Mouse (Mus musculus): ENCODE results near the gene Ndufb3. TPM values are rescaled to one million over a fixed set of nuclear protein-coding genes. Genes with fewer than 3 reads are reported as not detected.

Ndufb3 gene
- polyA plus RNA-seq, 1 experiment: 197 TPM

DNA sequence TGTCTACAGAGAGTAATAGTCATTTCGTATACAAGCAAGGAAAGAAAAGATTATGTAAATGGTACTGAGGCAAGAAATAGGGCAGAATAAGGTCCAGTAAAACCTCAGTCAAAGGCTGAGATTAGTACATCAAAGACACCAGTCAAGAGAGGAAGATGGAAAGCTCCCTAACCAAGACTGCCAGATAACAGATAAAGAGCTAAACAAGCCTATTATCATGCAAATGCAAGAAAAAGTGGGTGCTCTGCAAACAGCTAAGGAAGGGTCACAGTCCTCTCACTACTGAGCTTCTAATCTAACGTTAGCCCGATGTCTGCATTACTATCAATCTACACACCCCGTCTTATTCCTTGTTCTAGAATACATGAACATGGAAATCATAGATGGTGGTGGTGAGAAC, 15.7 kb upstream of the Ndufb3 start:
- 69% methylated on average over 4 of the region's 4 CpGs for WGBS
- Histone ChIP-seq H3K4me3 (ENCODE audit: insufficient read depth, low read depth, low read length) (no peak overlapping the region), H3K36me3 (ENCODE audit: control insufficient read depth, insufficient read depth, low read length) (no peaks in the 10 kb centered on the region), H3K4me1 (ENCODE audit: control insufficient read depth, insufficient read depth, low read length) (peaks cover 2% of the 10 kb centered on the region; the same call in 1 of the 2 replicates), H3K27ac (ENCODE audit: insufficient read depth, low read depth, low read length) (no peak overlapping the region), H3K27me3 (replicated peaks; ENCODE audit: control insufficient read depth, insufficient read depth, low read length) (no peaks in the 10 kb centered on the region)
- no peak for DNase-seq
- TF ChIP-seq POLR2A (IDR thresholded peaks at IDR 0.05; ENCODE audit: low read depth, low read length) (no peak), CTCF (conservative IDR thresholded peaks at IDR 0.05; ENCODE audit: insufficient read depth, insufficient read length, low read depth, low read length) (no peak)

DNA sequence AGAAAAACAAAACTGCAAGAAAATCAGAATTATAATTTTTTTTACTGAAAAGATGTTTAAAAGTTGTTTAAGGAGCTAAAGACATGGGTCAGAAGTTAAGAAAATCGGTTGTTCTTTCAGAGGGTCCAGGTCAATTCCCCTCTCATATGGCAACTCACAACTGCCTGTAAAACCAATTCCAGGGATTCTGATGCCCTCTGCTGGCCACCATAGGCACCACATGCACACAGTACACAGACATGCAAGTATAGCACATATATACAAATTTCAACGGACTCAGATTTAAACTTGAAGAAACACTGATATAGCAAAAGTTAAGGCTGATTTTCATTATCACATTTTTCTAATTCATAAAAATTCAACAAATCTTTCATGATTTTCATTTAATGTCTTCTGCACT, 7.0 kb upstream of the Ndufb3 start:
- peak; percentile 56 for DNase-seq
- H3K27ac ChIP-seq (ENCODE audit: insufficient read depth, low read depth, low read length): no peak overlapping the region
- H3K4me3 ChIP-seq (ENCODE audit: insufficient read depth, low read depth, low read length): no peak overlapping the region
- 0 out of 2 replicates have a peak, but pooled peaks cover 3% of the 10 kb centered on the region for H3K4me1 ChIP-seq (ENCODE audit: control insufficient read depth, insufficient read depth, low read length)
- H3K27me3 ChIP-seq (replicated peaks; ENCODE audit: control insufficient read depth, insufficient read depth, low read length): no peaks in the 10 kb centered on the region
- WGBS: 81% methylated on average over 2 of the region's 2 CpGs
- TF ChIP-seq POLR2A (IDR thresholded peaks at IDR 0.05; ENCODE audit: low read depth, low read length) (no peak), CTCF (conservative IDR thresholded peaks at IDR 0.05; ENCODE audit: insufficient read depth, insufficient read length, low read depth, low read length) (peak; percentile 62)
- H3K36me3 ChIP-seq (ENCODE audit: control insufficient read depth, insufficient read depth, low read length): no peaks in the 10 kb centered on the region

DNA sequence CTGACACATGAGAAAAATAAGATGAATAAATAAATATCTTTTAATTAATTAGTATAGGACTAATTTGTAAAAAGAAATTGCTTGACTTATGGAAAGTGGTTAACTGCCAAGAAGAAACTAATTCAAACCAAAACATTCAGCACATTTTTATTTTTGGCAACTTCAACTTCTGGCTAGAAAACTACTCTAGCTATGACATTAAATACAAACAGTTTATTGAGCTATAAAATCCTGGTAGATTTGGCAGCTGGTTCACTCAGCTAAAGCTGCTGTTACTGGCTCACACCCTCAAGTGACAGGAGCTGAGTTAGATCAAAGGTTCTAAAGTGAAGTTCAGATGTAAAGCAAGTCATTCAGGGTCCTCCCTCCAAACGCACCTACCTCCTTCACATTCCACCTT, 3.6 kb upstream of the Ndufb3 start:
- H3K4me1 ChIP-seq (ENCODE audit: control insufficient read depth, insufficient read depth, low read length): no peaks in the 10 kb centered on the region; the same call in 1 of the 2 replicates
- DNase-seq: no peak
- H3K27me3 ChIP-seq (replicated peaks; ENCODE audit: control insufficient read depth, insufficient read depth, low read length): no peaks in the 10 kb centered on the region
- H3K36me3 ChIP-seq (ENCODE audit: control insufficient read depth, insufficient read depth, low read length): no peaks in the 10 kb centered on the region
- TF ChIP-seq CTCF (conservative IDR thresholded peaks at IDR 0.05; ENCODE audit: insufficient read depth, insufficient read length, low read depth, low read length): no peak
- no peak for TF ChIP-seq POLR2A (IDR thresholded peaks at IDR 0.05; ENCODE audit: low read depth, low read length)
- H3K4me3 ChIP-seq (ENCODE audit: insufficient read depth, low read depth, low read length): no peak overlapping the region
- 37% methylated on average over 1 of the region's 1 CpGs for WGBS
- no peak overlapping the region for H3K27ac ChIP-seq (ENCODE audit: insufficient read depth, low read depth, low read length)

DNA sequence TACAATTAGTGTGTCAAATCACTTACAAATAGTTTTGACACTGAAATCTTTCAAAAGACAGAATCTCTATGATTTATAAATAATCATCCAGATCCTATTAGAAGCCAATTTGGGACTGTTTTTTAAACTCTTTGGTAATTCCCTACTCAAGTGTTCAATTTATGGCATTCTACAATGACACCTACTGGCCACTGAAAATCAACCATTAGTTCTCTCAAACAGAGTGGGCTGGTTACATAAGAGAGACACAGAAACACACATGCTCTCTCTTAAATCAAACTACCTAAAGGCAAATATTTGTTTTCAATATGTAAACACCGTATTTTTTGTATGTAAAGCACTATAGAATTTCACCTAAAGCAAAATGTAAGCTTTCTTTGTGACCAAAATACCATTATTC, 1.9 kb upstream of the Ndufb3 start:
- 70% methylated on average over 1 of the region's 1 CpGs for WGBS
- H3K27me3 ChIP-seq (replicated peaks; ENCODE audit: control insufficient read depth, insufficient read depth, low read length): no peaks in the 10 kb centered on the region
- no peak overlapping the region for H3K27ac ChIP-seq (ENCODE audit: insufficient read depth, low read depth, low read length)
- peak; percentile 58 for DNase-seq
- no peak overlapping the region for H3K4me3 ChIP-seq (ENCODE audit: insufficient read depth, low read depth, low read length)
- H3K36me3 ChIP-seq (ENCODE audit: control insufficient read depth, insufficient read depth, low read length): no peaks in the 10 kb centered on the region
- no peaks in the 10 kb centered on the region; the same call in 1 of the 2 replicates for H3K4me1 ChIP-seq (ENCODE audit: control insufficient read depth, insufficient read depth, low read length)
- TF ChIP-seq CTCF (conservative IDR thresholded peaks at IDR 0.05; ENCODE audit: insufficient read depth, insufficient read length, low read depth, low read length) (no peak), POLR2A (IDR thresholded peaks at IDR 0.05; ENCODE audit: low read depth, low read length) (no peak)

DNA sequence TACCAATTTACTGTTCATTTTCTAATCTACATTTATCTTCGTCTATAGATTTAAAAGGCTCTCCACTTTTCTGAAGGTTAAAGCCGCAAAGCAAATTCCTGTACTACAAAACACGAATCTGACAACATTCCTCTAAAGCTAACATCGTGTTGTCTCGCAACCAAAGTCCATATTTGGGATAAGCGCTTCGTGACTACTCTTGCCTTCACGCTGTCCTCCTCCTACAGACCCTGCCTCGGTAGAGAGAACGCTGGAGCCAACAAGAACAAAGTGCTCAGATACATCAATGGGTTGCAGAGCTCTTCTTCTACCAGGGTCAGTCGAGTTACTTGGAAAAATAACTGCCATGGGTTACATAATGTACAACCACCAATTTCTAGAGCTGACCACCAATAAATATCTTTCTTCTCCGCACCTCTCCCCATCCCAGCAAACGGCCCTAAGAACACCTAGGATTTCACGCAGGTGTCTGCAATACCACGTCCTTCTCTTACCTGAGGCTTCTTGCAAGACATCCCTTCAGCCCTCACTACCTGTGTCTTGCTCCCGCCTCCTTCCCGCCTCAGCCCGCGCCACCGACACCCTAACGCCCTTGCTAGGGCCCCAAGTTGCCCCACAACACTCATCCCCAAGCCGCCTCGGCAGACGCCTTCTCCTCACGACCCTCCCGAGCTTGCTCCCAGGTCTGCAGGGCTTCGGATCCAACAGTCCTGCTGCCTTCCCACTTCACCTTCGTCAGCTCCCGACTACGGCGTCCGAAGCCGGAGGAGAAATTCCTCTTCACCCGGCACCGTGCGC, 612 bp upstream of the Ndufb3 start:
- Histone ChIP-seq H3K4me1 (ENCODE audit: control insufficient read depth, insufficient read depth, low read length) (no peaks in the 10 kb centered on the region; the same call in 1 of the 2 replicates), H3K4me3 (ENCODE audit: insufficient read depth, low read depth, low read length) (peak overlapping the region; percentile 91), H3K36me3 (ENCODE audit: control insufficient read depth, insufficient read depth, low read length) (no peaks in the 10 kb centered on the region), H3K27me3 (replicated peaks; ENCODE audit: control insufficient read depth, insufficient read depth, low read length) (no peaks in the 10 kb centered on the region), H3K27ac (ENCODE audit: insufficient read depth, low read depth, low read length) (peak overlapping the region; percentile 60)
- DNase-seq: peak; percentile 29
- WGBS: 1% methylated on average over 36 of the region's 36 CpGs
- TF ChIP-seq CTCF (conservative IDR thresholded peaks at IDR 0.05; ENCODE audit: insufficient read depth, insufficient read length, low read depth, low read length): no peak
- no peak for TF ChIP-seq POLR2A (IDR thresholded peaks at IDR 0.05; ENCODE audit: low read depth, low read length)

DNA sequence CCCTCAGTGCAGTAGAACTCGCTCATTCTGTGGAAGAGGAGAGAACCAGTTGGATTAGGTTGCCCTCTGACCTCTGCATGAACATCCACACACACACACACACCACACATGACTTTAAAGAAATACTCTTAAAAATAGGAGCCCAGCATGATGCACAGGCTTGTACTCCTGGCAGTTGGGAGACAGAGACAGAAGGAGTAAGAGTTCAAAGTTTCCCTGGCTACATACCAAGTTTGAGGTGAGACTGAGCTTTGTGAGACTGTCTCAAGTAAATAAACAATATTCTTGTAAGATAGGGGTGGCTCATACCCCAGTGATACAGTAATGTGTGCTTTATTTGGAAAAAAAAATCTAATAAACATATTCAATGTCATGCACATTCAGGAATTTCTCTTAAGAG, 1.3 kb downstream of the Ndufb3 start:
- no peak for TF ChIP-seq CTCF (conservative IDR thresholded peaks at IDR 0.05; ENCODE audit: insufficient read depth, insufficient read length, low read depth, low read length)
- TF ChIP-seq POLR2A (IDR thresholded peaks at IDR 0.05; ENCODE audit: low read depth, low read length): no peak
- Histone ChIP-seq H3K27ac (ENCODE audit: insufficient read depth, low read depth, low read length) (no peak overlapping the region), H3K4me1 (ENCODE audit: control insufficient read depth, insufficient read depth, low read length) (no peaks in the 10 kb centered on the region; the same call in 1 of the 2 replicates), H3K27me3 (replicated peaks; ENCODE audit: control insufficient read depth, insufficient read depth, low read length) (no peaks in the 10 kb centered on the region), H3K4me3 (ENCODE audit: insufficient read depth, low read depth, low read length) (0 out of 2 replicates have a peak overlapping the region, but pooled peaks have one; percentile 22), H3K36me3 (ENCODE audit: control insufficient read depth, insufficient read depth, low read length) (no peaks in the 10 kb centered on the region)
- WGBS: 36% methylated on average over 1 of the region's 1 CpGs
- DNase-seq: peak; percentile 67

DNA sequence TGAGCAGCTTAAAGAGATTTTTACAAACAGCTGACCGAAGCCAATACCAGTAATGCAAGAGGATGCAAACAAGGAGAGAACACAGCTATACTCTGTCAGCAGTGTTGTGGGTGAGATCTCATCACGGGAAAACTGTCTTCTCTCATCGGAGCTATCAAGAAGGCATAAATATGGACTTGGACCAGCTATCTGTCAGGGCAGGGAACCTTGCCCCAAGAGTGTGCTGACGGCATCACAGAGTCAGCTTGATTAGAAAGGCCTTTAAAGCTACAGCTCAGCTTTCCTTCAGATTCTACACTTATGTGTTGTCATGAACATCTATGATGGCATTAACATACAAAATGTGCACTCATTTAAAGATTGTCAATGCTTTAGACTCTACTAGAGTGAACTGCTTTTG, 16.5 kb downstream of the Ndufb3 start:
- DNase-seq: peak; percentile 35
- Histone ChIP-seq H3K4me3 (ENCODE audit: insufficient read depth, low read depth, low read length) (no peak overlapping the region), H3K27me3 (replicated peaks; ENCODE audit: control insufficient read depth, insufficient read depth, low read length) (no peaks in the 10 kb centered on the region), H3K36me3 (ENCODE audit: control insufficient read depth, insufficient read depth, low read length) (no peaks in the 10 kb centered on the region), H3K27ac (ENCODE audit: insufficient read depth, low read depth, low read length) (no peak overlapping the region), H3K4me1 (ENCODE audit: control insufficient read depth, insufficient read depth, low read length) (no peaks in the 10 kb centered on the region)
- TF ChIP-seq POLR2A (IDR thresholded peaks at IDR 0.05; ENCODE audit: low read depth, low read length) (no peak), CTCF (conservative IDR thresholded peaks at IDR 0.05; ENCODE audit: insufficient read depth, insufficient read length, low read depth, low read length) (no peak)
- 65% methylated on average over 4 of the region's 4 CpGs for WGBS
